ENCODE assay signal across 24 mouse cellular contexts in genomic region chr4:82662222-82662621, GRCm38 (mm10). TPM values are rescaled to one million over a fixed set of nuclear protein-coding genes. Genes with fewer than 3 reads are reported as not detected.
DNase-seq lines count a peak whose midpoint lies in the region; ATAC-seq lines count a peak whose summit lies in the region.
"Had no signal": no experiment of that assay in that cellular context is flagged by ENCODE, and none has a peak within 500 bp of the region (broad histone marks: within the 10 kb centered on the region; RNA-seq: fewer than 3 reads in every experiment).

No protein-coding gene starts in this region.

- 37% methylated on average over 9 of the region's 9 CpGs for WGBS in hindbrain, embryonic 14.5 days
- WGBS in hindbrain, embryonic 12.5 days: 42% methylated on average over 9 of the region's 9 CpGs
- WGBS in neural tube, embryonic 13.5 days: 42% methylated on average over 9 of the region's 9 CpGs
- 36% methylated on average over 9 of the region's 9 CpGs for WGBS in neural tube, embryonic 15.5 days

- no peak overlapping the region for H3K9ac ChIP-seq in hindbrain, embryonic 14.5 days
- no peak overlapping the region for H3K9ac ChIP-seq in hindbrain, embryonic 12.5 days
- H3K9ac ChIP-seq in neural tube, embryonic 13.5 days: no peak overlapping the region
- no peak overlapping the region for H3K9ac ChIP-seq in neural tube, embryonic 15.5 days (replicated peaks)
- H3K9ac ChIP-seq: heart, embryonic 12.5 days; limb, embryonic 12.5 days; liver, postnatal 0 days had no signal

- no peak overlapping the region for H3K27ac ChIP-seq in hindbrain, embryonic 14.5 days
- H3K27ac ChIP-seq in hindbrain, embryonic 12.5 days: no peak overlapping the region
- peak overlapping the region; percentile 13; the same call in 1 of the 2 replicates for H3K27ac ChIP-seq in neural tube, embryonic 13.5 days (replicated peaks)
- no peak overlapping the region for H3K27ac ChIP-seq in neural tube, embryonic 15.5 days (replicated peaks)
- H3K27ac ChIP-seq: layer of hippocampus, adult 2 months; limb, embryonic 12.5 days had no signal

- ATAC-seq in hindbrain, embryonic 14.5 days (ENCODE audit: low FRiP score): peak; percentile 46; the same call in 1 of the 2 replicates
- no peak for ATAC-seq in hindbrain, embryonic 12.5 days (ENCODE audit: low FRiP score)
- ATAC-seq in neural tube, embryonic 13.5 days (ENCODE audit: low read depth): no peak
- no peak for ATAC-seq in neural tube, embryonic 15.5 days (ENCODE audit: low FRiP score)
- ATAC-seq: activated CD4-positive, CD25-positive, alpha-beta regulatory T cell, adult 4 months; intestine, postnatal 0 days; liver, postnatal 0 days had no signal

- H3K4me3 ChIP-seq in hindbrain, embryonic 14.5 days (replicated peaks; ENCODE audit: low read length): no peak overlapping the region
- no peak overlapping the region for H3K4me3 ChIP-seq in hindbrain, embryonic 12.5 days
- H3K4me3 ChIP-seq in neural tube, embryonic 13.5 days: no peak overlapping the region
- H3K4me3 ChIP-seq in neural tube, embryonic 15.5 days (replicated peaks): no peak overlapping the region
- H3K4me3 ChIP-seq: heart, embryonic 12.5 days; layer of hippocampus, adult 2 months; limb, embryonic 12.5 days; myocyte had no signal

- H3K4me1 ChIP-seq in hindbrain, embryonic 14.5 days (replicated peaks; ENCODE audit: control insufficient read depth, insufficient read depth, low read length): peaks cover 12% of the 10 kb centered on the region
- 0 out of 2 replicates have a peak, but pooled peaks cover 5% of the 10 kb centered on the region for H3K4me1 ChIP-seq in hindbrain, embryonic 12.5 days
- peaks cover 21% of the 10 kb centered on the region for H3K4me1 ChIP-seq in neural tube, embryonic 13.5 days (replicated peaks)
- peaks cover 7% of the 10 kb centered on the region for H3K4me1 ChIP-seq in neural tube, embryonic 15.5 days

- no peak overlapping the region for H3K4me2 ChIP-seq in hindbrain, embryonic 14.5 days (replicated peaks)
- no peak overlapping the region for H3K4me2 ChIP-seq in hindbrain, embryonic 12.5 days (replicated peaks)
- no peak overlapping the region for H3K4me2 ChIP-seq in neural tube, embryonic 13.5 days
- H3K4me2 ChIP-seq in neural tube, embryonic 15.5 days: no peak overlapping the region
- H3K4me2 ChIP-seq: heart, embryonic 12.5 days; limb, embryonic 12.5 days; liver, embryonic 11.5 days; midbrain, embryonic 11.5 days had no signal

- peak; percentile 55 to 59 for DNase-seq in cerebellum, postnatal 10 days
- no peak for DNase-seq in cerebellum, adult 9-10 months
- peak; percentile 52 for DNase-seq in hindbrain, embryonic 14.5 days (ENCODE audit: low spot score)
- peak; percentile 28 for DNase-seq in forelimb bud, embryonic 11.5 days (ENCODE audit: low read depth, low spot score)
- DNase-seq in embryo, embryonic 10.5 days (ENCODE audit: low spot score): no peak
- DNase-seq: adrenal gland, adult 8-10 months; heart, postnatal 10 days; kidney, postnatal 25 days; liver, postnatal 0 days; lung, postnatal 14 days; right cerebral cortex, postnatal 25 days; spleen, adult 18-20 months; thymus, postnatal 25 days had no signal

- H3K9me3 ChIP-seq in hindbrain, embryonic 14.5 days (ENCODE audit: control insufficient read depth, low read length): no peaks in the 10 kb centered on the region
- no peaks in the 10 kb centered on the region for H3K9me3 ChIP-seq in hindbrain, embryonic 12.5 days (replicated peaks)
- H3K9me3 ChIP-seq in neural tube, embryonic 13.5 days: no peaks in the 10 kb centered on the region
- no peaks in the 10 kb centered on the region for H3K9me3 ChIP-seq in neural tube, embryonic 15.5 days (replicated peaks)
- H3K9me3 ChIP-seq: heart, embryonic 12.5 days; limb, embryonic 12.5 days had no signal

- H3K27me3 ChIP-seq in hindbrain, embryonic 14.5 days (ENCODE audit: control insufficient read depth, insufficient read depth, low read length): no peaks in the 10 kb centered on the region
- H3K27me3 ChIP-seq in hindbrain, embryonic 12.5 days: no peaks in the 10 kb centered on the region
- H3K27me3 ChIP-seq in neural tube, embryonic 13.5 days: no peaks in the 10 kb centered on the region
- H3K27me3 ChIP-seq in neural tube, embryonic 15.5 days (replicated peaks): no peaks in the 10 kb centered on the region
- H3K27me3 ChIP-seq: heart, embryonic 12.5 days; limb, embryonic 12.5 days had no signal

- H3K36me3 ChIP-seq in hindbrain, embryonic 14.5 days (replicated peaks; ENCODE audit: control insufficient read depth, insufficient read depth): no peaks in the 10 kb centered on the region
- H3K36me3 ChIP-seq in hindbrain, embryonic 12.5 days: no peaks in the 10 kb centered on the region
- H3K36me3 ChIP-seq in neural tube, embryonic 13.5 days: no peaks in the 10 kb centered on the region
- H3K36me3 ChIP-seq in neural tube, embryonic 15.5 days: no peaks in the 10 kb centered on the region
- H3K36me3 ChIP-seq: heart, embryonic 12.5 days; limb, embryonic 12.5 days had no signal

RNA-seq across cellular contexts. Expression of gene Nfib, which starts 43.3 kb away (rescaled TPM):
- polyA plus RNA-seq in hindbrain, embryonic 14.5 days (2014; fragmentation: Nextera tagmentation; extraction: Ambion mirVana): 75.7 and 90.8 TPM in 2 replicates
- 58.4 and 63.1 TPM in 2 replicates for polyA plus RNA-seq in hindbrain, embryonic 12.5 days (2016; fragmentation: Nextera tagmentation; extraction: Ambion mirVana)
- polyA plus RNA-seq in neural tube, embryonic 13.5 days (2015; fragmentation: Nextera tagmentation; extraction: Ambion mirVana): 71.3 and 81.2 TPM in 2 replicates
- polyA plus RNA-seq in neural tube, embryonic 15.5 days (2015; fragmentation: Nextera tagmentation; extraction: Ambion mirVana): 53.9 and 58.4 TPM in 2 replicates

Comparison
In these comparisons a context has a peak if more than half of its experiments do, and no peak if none do; other contexts are left out.
1. DNase-seq: peak in cerebellum, postnatal 10 days (2 of 2), hindbrain, embryonic 14.5 days (single experiment) and forelimb bud, embryonic 11.5 days (single experiment); none in cerebellum, adult 9-10 months (single experiment) and embryo, embryonic 10.5 days (single experiment).